Mouse (Mus musculus) right cerebral cortex, postnatal 36 days (tissue): ENCODE data around the gene Wdr18.
"Not testable (repeated sequence)": the region's sequence is repeated elsewhere in the genome, so short reads cannot be mapped to it uniquely, and the experiment has no call there.

ENCODE experiments used
- DNase-seq, 2 experiments: peaks; one replicate each; pipeline ENCODE4 v3.0.0; 2022; ENCODE audit warnings: low spot score in 2 of 2, mixed read lengths in 1 of 2

Wdr18 gene

DNA sequence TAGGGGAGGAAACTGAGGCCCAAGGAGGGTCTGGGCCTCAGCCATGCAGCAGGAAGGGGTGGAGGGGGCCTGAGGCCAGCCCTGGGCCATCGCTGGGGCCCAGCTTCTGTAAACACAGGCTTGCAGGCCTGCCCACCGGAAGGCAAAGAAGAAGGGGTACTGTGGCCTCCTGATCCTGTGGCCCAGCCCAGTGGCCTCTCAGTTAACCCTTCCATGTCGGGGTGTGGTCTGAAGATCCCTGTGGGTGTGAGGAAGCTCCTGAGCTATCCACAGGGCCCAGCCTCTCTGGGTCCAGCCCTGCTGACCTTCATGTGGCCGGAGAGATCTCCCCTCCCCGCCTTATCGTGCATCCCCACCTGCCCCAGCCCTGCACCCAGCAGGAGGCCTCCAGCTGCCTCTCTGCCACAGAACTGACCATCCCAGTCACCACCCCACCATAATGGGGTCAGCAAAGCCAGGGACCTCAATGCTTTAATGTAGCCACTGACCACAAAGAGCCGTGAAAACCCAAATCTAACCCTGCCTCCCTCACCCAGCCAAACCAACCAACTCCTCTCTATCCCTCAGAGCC, 13.1 kb upstream of the Wdr18 start:
- no peak for DNase-seq

DNA sequence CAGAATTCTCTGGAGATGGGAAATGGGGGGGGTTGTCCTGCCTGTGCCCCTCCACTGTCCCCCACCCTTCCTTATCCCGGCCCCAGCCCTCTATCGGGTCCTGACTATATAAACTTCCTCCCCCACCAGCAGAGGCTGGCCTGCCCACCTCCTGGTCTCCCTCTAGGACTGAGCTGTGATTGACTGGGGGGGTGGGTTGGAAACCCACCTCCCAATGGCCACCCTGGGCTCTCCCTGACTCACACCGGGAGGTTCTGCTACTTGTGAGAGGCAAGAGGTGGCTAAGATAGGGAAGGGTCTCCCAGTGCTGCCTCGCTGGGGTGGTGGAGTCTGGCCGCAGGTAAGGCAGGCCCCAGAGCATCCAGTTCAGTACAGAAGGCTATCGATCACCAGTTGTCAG, 12.4 kb upstream of the Wdr18 start:
- DNase-seq, result no peak

DNA sequence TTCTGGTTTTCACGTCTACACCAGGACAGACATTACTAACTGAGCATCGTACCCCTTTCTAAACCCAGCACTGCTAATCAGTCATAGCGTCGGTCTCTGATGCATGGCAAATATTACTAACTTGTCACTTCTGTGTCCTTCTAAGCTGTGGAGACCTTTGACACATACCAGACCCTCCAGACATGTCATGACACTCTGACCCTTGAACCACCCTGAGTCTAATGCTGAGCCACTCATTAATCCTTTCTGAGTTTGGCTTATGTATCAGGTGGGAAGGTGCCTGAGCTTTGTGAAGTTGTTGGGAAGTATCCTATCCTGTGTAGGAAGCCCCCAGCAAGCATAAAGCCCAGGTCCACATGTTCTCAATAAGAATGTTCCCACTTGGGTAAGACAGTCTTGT, 10.1 kb upstream of the Wdr18 start:
- DNase-seq, result no peak

DNA sequence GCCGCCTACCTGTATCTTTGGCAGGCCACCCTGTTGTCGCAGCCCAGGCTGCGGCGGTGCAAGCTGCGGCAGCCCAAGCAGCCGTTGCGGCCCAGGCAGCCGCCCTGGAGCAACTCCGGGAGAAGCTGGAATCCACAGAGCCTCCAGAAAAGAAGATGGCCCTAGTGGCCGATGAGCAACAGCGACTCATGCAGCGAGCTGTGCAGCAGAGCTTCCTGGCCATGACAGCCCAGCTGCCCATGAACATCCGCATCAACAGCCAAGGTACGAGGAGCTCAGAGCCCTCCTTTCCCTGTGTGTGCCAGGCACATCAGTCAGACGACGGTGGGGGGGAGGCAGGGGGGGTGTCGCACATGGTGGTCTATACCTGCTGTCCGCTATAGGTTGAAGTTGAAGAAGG, 9.3 kb upstream of the Wdr18 start:
- no peak for DNase-seq

DNA sequence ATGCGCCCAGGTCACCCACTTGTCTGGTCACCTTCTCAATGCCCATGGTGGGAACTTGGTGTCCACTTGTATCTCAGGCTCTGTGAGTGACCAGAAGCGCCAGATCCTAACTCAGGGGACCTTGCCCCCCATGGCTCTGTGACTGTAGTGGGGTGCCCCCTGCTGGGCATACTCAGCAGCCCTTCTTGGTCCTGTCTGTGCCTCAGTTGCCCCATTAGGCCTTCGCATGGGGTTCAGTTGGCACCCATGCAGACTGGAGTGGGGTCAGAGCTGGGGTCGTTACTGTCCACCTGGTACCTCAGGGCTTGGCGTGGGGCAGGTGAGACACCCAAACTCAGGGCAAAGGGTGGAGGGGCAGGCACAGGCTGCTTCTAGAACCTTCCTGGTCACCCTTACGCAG, 6.0 kb upstream of the Wdr18 start:
- no peak for DNase-seq

DNA sequence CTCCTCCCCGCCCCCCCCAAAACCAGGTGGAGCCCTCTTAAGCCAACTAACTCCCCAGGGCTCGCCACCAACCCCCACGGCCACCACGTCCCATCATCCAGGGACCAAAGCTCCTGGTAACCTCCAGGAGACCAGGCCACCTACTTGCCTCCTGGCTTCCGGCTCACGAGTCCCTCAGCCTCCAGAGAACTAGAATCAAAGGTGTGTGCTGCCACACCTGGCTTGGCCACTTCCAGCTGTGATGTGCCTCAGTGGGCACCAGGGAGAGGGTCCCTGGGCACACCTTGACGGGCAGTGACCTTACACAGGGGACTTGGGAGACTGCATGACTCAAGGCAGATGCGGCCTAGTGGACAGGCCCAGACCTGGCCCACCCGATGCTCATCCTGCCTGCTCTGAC, 4.3 kb upstream of the Wdr18 start:
- DNase-seq, result no peak

DNA sequence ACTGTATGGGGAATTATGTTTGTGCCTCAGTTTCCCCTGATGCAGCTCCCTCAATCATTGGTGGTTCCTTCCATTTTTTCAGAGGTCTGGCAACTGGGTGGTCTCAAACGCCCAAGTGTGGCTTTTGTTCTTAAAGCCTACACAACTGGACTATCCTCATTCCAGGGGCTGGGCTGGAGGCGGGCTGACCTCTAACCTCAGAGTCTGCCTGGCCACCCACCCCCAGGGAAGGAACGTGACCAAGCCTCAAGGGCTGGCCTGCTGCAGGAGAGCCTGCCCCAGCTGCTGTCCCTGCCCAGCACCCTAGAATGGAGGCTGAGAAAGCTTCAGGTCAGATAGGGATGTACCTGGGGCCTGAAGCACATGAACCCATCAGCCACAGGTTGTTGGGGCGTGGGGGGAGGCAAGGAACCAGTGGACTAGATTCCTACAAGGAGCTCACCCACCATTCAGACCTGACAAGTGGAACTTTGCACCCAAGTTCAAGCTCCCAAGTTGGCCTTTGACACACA, 3.3 kb upstream of the Wdr18 start:
- no peak for DNase-seq

DNA sequence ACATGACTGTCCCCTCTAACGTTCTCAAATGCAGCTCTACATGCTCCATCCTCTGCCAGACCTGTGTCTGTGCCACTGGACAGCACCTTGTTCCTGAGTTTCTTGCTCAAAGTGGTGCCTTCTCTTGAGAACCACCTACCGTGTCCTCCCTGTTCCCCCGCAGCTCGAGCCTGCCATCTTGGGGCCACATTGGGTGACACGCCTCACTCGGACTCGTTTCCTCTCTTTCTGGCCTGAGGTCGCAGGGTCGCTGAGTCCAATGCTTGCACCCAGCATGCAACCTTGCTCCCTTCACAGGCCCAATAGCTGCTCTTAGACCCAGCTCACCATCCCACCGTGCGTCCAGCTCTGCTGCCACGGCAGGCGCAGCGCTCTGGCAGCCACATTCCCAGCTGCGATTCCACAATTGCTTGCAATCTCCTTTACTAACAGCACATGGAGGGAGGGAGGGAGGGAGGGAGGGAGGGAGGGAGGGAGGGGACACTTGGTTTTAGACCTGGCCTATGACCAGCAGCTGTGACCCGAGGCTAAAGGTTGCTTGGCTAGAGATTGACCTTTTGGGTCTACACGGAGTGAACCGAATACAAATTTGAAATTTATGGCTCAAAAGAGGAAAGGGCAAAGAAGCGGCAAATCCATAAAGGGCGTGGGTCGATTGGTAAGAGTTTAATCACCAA, 1.7 kb upstream of the Wdr18 start:
- peak in 1 of 2 experiments; percentile 52 for DNase-seq

DNA sequence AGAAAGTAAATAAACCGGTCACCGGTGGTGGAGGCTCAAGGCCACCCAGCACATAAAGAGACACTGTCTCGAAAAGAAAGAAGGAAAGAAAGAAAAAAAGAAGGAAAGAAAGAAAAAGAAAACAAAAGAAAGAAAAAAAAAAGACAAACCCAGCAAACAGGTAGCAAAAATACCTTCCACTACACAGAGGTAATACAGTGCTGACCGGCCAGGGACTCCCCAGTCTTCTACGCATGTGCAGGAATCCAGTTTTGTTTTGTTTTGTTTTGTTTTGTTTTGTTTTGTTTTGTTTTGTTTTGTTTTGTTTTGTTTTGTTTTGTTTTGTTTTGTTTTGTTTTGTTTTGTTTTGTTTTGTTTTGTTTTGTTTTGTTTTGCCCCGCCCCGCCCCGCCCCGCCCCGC, 540 bp upstream of the Wdr18 start:
- DNase-seq, result not testable (repeated sequence)

DNA sequence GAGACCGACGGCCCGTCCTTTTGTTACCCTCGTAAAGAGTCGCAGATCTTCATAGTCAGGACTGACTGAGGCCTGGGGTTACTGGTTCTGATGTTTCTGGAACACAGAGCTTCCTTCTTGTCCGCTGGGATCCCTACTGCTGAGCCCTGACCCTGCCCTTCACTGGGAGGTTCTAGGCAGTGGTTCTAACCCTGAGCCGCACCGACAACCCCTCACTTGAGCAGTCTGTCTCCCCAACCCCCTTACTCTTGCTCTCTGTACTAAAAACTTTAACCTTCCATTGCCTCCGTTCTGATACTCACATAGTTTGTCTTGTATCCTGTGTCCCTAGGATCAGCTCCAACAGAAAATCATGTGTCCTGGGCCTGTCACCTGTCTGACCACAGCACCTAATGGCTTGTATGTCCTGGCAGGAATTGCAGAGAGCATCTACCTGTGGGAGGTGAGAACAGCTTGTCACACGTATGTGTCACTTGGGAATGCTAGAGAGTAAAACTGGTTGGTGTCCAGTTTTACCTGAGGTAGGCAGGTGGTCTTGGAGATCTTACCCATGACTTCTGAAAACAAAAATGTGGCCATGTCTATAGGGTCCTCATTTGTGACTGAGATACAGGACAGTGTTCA, 831 bp downstream of the Wdr18 start:
- no peak for DNase-seq

DNA sequence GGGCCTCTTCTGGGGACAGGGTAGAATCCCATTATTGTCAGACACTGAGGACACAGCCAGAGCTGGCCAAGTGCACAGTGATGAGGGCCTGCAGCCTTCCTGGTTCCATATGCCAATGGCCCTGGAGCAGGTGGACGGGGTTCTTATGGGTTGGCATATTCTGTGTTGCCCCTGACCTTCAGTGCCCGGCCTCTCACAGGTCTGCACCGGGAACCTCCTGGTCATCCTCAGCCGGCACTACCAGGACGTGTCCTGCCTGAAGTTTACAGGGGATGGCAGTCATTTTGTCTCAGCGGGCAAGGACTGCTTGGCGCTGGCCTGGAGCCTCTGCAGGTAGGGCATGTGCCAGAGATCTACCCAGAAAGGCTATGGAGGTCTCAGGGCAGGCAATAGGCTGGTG, 4.8 kb downstream of the Wdr18 start:
- DNase-seq, result no peak

DNA sequence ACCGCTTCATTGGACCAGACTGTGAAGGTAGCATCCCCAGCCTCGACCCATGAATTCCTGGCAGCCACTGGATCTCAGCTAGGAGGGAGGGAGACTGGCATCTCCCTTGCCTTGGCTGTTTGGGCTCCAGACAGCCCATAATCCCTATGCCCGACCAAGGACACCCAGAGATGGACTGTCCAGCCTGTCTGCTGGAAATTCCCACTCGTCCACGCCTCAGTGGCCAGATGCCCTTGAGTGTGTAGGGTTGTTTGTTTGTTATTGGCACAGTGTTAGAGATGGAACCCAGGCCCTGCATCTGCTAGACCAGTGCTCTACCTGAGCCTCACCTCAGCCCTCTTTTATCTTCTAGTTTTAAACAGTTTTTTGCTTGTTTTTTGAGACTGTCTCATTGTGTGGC, 5.4 kb downstream of the Wdr18 start:
- no peak for DNase-seq

DNA sequence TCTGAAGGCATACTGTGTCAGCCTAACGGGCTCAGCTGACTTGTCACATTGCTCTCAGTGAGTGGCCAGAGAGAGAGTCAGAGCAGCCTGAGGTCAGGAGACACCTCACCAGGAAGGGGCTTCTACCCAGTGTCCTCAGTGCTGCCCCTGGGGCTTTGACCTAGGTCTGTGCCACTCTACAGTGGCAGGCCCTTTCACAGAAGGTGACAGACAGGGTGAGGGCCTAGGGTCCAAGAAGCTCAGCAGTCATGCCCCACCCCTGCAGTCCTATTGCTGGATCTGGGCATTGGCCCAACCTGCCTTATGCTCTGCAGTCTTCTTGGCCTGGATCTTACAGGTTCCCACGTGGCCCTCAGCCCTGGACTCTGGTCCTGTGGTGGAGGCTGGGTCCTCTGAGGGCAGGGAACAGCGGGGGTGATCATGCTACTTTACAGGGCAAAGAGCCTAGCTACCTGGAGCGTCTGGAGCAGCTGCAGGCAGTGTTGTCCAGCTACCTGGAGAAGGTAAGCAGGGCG, 7.0 kb downstream of the Wdr18 start:
- DNase-seq, result no peak

DNA sequence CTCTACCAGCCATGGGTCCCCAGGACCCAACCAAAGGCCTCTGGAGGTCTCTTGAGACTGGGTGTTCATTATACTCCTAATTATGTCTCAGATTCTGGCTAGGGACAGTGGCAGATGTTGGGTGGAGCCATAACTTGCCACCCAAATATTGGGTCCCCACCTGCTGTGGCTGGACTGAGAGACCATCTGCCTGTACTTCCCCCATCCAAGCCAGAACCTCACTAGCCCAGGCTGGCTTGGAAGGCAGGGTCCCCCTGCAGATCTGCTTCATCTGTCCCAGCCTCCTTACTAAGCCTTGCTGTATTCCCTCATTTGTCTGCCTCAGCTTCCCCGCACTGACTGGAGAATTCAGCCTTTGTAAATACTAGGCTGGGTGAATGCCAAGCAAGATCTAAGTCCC, 8.2 kb downstream of the Wdr18 start:
- no peak for DNase-seq

DNA sequence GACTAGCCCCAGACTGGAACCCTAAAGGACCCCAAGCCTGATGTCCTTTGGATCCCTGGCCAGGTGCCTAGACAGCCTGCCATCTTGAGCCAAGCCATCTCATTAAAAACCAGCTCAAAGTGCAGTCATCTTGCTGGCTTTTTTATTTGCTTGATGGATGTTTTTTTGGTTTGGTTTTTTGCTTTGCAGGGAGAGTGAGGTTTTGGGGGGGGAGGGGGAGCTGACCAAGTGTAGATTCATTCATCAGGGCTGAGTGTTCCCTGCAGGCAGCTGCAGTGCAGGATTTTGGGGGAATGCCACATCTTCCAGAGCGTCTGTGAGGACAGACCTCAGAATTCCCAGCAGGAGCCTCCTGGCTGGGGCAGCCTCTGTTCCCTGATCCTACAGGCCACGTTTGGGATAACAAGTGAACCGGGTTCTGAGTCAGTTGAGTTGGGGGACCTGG, 9.2 kb downstream of the Wdr18 start:
- DNase-seq, result no peak

DNA sequence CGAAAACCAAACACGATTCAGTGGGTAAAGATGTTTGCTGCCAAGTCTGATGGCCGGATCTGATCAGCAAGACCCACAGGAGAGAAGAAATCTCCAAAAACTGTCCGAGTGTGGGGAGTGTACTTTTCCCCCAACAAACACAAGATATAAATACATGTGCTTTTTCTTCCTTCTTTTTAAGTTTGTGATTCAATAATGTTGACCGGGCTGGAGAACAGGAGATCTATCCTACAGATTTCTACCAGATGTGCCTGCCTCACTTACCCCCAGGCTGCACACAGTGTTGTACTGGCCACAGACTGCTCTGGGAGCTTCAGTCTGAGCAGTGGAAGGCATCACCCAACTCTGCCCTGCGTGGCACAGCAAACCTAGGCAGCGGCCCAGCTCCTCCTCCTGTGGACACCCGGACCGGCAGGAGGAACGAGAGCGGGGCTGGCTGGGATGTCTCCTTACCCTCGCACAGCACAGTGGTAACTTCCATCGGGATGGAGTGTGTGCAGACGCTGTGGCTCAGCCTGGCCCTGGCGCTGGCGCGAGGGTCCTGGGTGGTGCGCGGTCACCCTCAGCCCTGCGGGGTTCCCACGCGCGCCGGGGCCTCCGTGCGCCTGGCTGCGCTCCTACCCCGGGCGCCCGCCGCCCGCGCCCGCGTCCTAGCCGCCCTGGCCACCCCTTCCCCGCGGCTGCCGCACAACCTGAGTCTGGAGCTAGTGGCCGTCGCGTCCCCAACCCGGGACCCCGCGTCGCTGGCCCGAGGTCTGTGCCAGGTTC, 10.6 kb downstream of the Wdr18 start, which contains the start of gene Grin3b:
Gene Grin3b, plus strand, starts transcription at position 301 of the 768 bp plus-strand sequence.
- no peak for DNase-seq

DNA sequence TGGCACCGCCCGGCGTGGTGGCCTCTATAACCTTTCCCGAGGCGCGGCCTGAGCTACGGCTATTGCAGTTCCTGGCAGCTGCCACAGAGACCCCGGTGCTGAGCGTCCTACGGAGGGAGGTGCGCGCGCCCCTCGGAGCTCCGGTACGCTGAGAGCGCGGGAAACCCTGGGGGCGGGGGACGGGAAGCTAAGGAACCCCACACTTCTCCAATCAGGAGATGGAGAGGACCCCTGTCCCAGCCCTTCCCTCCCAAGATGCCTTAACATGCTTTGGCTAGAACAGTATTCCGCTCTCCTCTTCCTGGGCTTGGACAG, 11.2 kb downstream of the Wdr18 start:
- DNase-seq, result no peak

DNA sequence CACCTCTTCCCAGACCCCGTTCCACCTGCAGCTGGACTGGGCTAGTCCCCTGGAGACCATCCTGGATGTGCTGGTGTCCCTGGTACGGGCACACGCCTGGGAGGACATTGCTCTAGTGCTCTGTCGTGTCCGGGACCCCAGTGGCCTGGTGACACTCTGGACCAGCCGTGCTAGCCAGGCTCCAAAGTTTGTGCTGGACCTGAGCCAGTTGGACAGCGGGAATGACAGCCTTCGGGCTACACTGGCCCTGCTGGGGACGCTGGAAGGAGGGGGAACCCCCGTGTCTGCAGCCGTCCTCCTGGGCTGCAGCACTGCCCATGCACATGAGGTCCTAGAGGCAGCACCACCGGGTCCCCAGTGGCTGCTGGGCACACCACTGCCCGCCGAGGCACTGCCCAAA, 12.9 kb downstream of the Wdr18 start:
- DNase-seq, result no peak

DNA sequence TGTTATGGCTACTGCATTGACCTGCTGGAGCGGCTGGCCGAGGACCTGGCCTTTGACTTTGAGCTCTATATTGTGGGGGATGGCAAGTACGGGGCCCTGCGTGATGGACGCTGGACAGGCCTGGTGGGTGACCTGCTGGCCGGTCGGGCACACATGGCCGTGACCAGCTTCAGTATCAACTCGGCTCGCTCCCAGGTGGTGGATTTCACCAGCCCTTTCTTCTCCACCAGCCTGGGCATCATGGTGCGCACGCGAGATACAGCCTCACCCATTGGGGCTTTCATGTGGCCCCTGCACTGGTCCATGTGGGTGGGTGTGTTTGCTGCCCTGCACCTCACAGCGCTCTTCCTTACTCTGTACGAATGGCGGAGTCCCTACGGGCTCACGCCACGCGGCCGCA, 14.1 kb downstream of the Wdr18 start:
- DNase-seq, result no peak

DNA sequence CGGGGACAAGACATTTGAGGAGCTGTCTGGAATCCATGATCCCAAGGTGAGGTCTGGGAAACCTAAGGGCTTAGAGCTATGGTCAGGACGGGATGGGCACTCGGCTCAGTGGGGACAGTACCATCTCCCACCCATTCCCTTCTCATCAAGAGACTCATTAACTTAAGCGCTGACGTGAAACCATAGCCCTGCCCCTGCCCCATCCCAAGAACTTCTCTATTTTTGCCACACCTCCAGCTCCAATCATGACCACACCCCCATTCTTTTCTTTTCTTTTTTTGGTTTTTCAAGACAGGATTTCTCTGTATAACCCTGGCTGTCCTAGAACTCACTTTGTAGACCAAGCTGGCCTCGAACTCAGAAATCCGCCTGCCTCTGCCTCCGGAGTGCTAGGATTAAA, 14.7 kb downstream of the Wdr18 start:
- no peak for DNase-seq

DNA sequence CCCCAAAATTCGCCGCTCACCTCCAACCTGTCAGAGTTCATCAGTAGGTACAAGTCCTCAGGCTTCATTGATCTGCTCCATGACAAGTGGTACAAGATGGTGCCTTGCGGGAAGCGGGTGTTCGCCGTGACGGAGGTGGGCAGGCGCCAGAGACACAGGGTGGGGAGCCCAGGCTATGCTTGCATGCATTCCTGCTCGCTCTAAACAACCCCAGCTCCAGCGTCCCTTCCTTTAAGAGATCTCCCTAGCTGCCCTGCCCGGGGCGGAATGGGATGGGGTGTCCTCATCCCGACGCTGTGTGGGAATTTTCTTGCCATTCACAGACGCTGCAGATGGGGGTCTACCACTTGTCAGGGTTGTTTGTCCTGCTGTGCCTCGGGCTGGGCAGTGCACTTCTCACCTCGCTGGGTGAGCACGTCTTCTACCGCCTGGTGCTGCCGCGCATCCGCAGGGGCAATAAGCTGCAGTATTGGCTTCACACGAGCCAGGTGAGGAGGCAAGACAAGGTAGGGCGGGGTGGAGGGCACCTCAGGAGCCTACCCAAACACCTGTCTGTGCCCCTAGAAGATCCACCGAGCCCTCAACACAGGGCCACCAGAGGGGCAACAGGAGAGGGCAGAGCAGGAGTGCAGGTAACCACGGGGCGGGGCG, 16.2 kb downstream of the Wdr18 start:
- DNase-seq, result no peak

DNA sequence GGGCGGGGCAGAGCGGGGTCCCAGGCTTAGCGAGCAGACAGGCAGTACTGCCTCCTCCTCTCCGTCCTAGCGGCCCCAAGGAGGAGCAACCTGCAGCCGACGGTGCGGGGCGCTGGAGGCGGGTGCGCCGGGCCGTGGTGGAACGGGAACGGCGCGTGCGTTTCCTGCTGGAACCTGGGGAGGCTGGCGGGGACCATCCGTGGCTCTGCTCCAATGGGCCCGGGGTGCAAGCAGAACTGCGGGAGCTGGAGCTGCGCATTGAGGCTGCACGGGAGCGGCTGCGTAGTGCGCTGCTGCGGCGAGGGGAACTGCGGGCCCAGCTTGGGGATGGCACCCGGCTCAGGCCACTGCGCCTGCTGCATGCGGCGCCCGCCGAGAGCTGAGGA, 16.8 kb downstream of the Wdr18 start:
- DNase-seq, result no peak
